Mouse (Mus musculus) brown adipose tissue, adult 24 weeks (tissue): ENCODE data around the gene Ramp3. TPM values are rescaled to one million over a fixed set of nuclear protein-coding genes. Genes with fewer than 3 reads are reported as not detected.

Experiments
- H3K27ac ChIP-seq: fragments of 200-500 bp; replicated peaks from 2 replicates; pipeline ENCODE4 v1.5.1; 2012; ENCODE audit warnings: low read depth, mild to moderate bottlenecking, low read length
- H3K4me1 ChIP-seq: fragments of 200-500 bp; 2 replicates; pipeline ENCODE4 v1.6.1; 2012; ENCODE audit warnings: low read length, mixed read lengths; ENCODE audit not compliant: control insufficient read depth, insufficient read depth, insufficient read length
- H3K4me3 ChIP-seq: fragments of 200-500 bp; 2 replicates; pipeline ENCODE4 v1.5.1; 2012; ENCODE audit warnings: low read depth, mild to moderate bottlenecking, low read length, moderate library complexity; ENCODE audit not compliant: insufficient read depth
- polyA plus RNA-seq: library from polyadenylated mRNA; stranded (reverse); fragments of >200 nt; gene quantifications from 2 replicates; pipeline ENCODE4 v1.2.4, GENCODE M21; 2012; ENCODE audit not compliant: missing spikeins, insufficient read depth, insufficient read length

Ramp3 gene
- polyA plus RNA-seq, 1 experiment: not detected

GRCm38 (mm10) chr11:6684741-6685140, 26.4 kb downstream of the Ramp3 start:
- no peak overlapping the region for H3K27ac ChIP-seq
- no peak overlapping the region for H3K4me3 ChIP-seq
- H3K4me1 ChIP-seq: no peaks in the 10 kb centered on the region

GRCm38 (mm10) chr11:6688888-6689287, 30.6 kb downstream of the Ramp3 start:
- Histone ChIP-seq H3K4me3 (no peak overlapping the region), H3K4me1 (no peaks in the 10 kb centered on the region), H3K27ac (no peak overlapping the region)

- H3K27ac ChIP-seq: no peak overlapping the region
- no peaks in the 10 kb centered on the region for H3K4me1 ChIP-seq
- H3K4me3 ChIP-seq: no peak overlapping the region
These were observed 34.0 kb downstream of the Ramp3 start for GRCm38 (mm10) chr11:6692341-6692740.

- no peak overlapping the region for H3K4me3 ChIP-seq
- no peak overlapping the region for H3K27ac ChIP-seq
- H3K4me1 ChIP-seq: no peaks in the 10 kb centered on the region
These were observed 35.8 kb downstream of the Ramp3 start for GRCm38 (mm10) chr11:6694114-6694513.

GRCm38 (mm10) chr11:6695176-6695575, 36.9 kb downstream of the Ramp3 start:
- Histone ChIP-seq H3K27ac (0 out of 2 replicates have a peak overlapping the region, but pooled peaks have one; percentile 15), H3K4me1 (no peaks in the 10 kb centered on the region), H3K4me3 (peak overlapping the region; percentile 36)

GRCm38 (mm10) chr11:6696551-6696950, 38.2 kb downstream of the Ramp3 start:
- Histone ChIP-seq H3K27ac (no peak overlapping the region), H3K4me1 (no peaks in the 10 kb centered on the region), H3K4me3 (no peak overlapping the region)

GRCm38 (mm10) chr11:6697751-6698150, 39.4 kb downstream of the Ramp3 start:
- no peak overlapping the region for H3K4me3 ChIP-seq
- no peaks in the 10 kb centered on the region for H3K4me1 ChIP-seq
- no peak overlapping the region for H3K27ac ChIP-seq

- H3K4me3 ChIP-seq: no peak overlapping the region
- no peaks in the 10 kb centered on the region for H3K4me1 ChIP-seq
- no peak overlapping the region for H3K27ac ChIP-seq
These were observed 40.0 kb downstream of the Ramp3 start for GRCm38 (mm10) chr11:6698281-6698680.

GRCm38 (mm10) chr11:6702258-6702657, 43.9 kb downstream of the Ramp3 start:
- no peak overlapping the region for H3K4me3 ChIP-seq
- no peaks in the 10 kb centered on the region for H3K4me1 ChIP-seq
- no peak overlapping the region for H3K27ac ChIP-seq

- H3K4me3 ChIP-seq: no peak overlapping the region
- no peak overlapping the region for H3K27ac ChIP-seq
- no peaks in the 10 kb centered on the region for H3K4me1 ChIP-seq
These were observed 46.5 kb downstream of the Ramp3 start for GRCm38 (mm10) chr11:6704851-6705250.

GRCm38 (mm10) chr11:6705516-6705915, 47.2 kb downstream of the Ramp3 start:
- H3K4me1 ChIP-seq: no peaks in the 10 kb centered on the region
- no peak overlapping the region for H3K27ac ChIP-seq
- H3K4me3 ChIP-seq: no peak overlapping the region

GRCm38 (mm10) chr11:6706796-6707195, 48.5 kb downstream of the Ramp3 start:
- Histone ChIP-seq H3K4me3 (no peak overlapping the region), H3K27ac (no peak overlapping the region), H3K4me1 (no peaks in the 10 kb centered on the region)

GRCm38 (mm10) chr11:6708437-6708836, 50.1 kb downstream of the Ramp3 start:
- H3K4me1 ChIP-seq: no peaks in the 10 kb centered on the region
- no peak overlapping the region for H3K27ac ChIP-seq
- H3K4me3 ChIP-seq: no peak overlapping the region

- Histone ChIP-seq H3K27ac (no peak overlapping the region), H3K4me3 (no peak overlapping the region), H3K4me1 (no peaks in the 10 kb centered on the region)
These were observed 52.1 kb downstream of the Ramp3 start for GRCm38 (mm10) chr11:6710409-6710808.

- Histone ChIP-seq H3K4me3 (no peak overlapping the region), H3K27ac (no peak overlapping the region), H3K4me1 (no peaks in the 10 kb centered on the region)
These were observed 62.4 kb downstream of the Ramp3 start for GRCm38 (mm10) chr11:6720746-6721145.

GRCm38 (mm10) chr11:6726921-6727320, 68.6 kb downstream of the Ramp3 start:
- no peak overlapping the region for H3K27ac ChIP-seq
- no peak overlapping the region for H3K4me3 ChIP-seq
- H3K4me1 ChIP-seq: no peaks in the 10 kb centered on the region
